In the genomic region with DNA sequence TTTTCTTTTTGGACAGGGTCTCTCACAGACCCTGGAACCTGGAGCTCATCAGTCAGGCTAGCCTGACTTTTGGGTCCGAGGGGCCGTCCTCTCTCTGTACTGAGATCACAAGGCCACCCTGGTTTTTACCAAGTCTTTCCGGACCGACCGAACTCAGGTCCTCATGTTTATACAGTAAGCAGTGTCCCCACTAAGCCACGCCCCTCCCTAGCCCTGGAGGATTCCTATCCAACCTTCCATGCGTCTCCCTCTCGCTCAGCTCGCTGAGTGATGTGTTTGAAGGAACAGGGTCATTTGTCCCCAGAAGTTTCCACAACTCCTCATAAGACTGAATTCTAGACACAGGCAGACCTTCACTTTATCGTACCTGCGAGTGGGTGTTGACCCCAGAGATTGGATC, we compare ENCODE assay signal across 18 mouse cellular contexts.
"Had no signal": no experiment of that assay in that cellular context is flagged by ENCODE, and none has a peak within 500 bp of the region (broad histone marks: within the 10 kb centered on the region; RNA-seq: fewer than 3 reads in every experiment).

No protein-coding gene starts in this region.

- DNase-seq: layer of hippocampus, postnatal 36 days; liver, embryonic 13.5 days; lung, adult 2 months; retina, postnatal 1 day; right cerebral cortex, postnatal 25 days; spleen, adult 18-20 months; thymus, adult 2 months; thymus, postnatal 14 days; thymus, postnatal 4 days had no signal

- H3K27me3 ChIP-seq: liver, embryonic 13.5 days; megakaryocyte, embryonic 14.5 days; midbrain, embryonic 13.5 days; neural tube, embryonic 13.5 days; stomach, embryonic 15.5 days had no signal

- H3K4me2 ChIP-seq: liver, embryonic 13.5 days; midbrain, embryonic 13.5 days; neural tube, embryonic 13.5 days; stomach, embryonic 15.5 days had no signal

- H3K9me3 ChIP-seq: liver, embryonic 13.5 days; megakaryocyte, embryonic 14.5 days; midbrain, embryonic 10.5 days; midbrain, embryonic 13.5 days; neural tube, embryonic 13.5 days; stomach, embryonic 15.5 days had no signal

- H3K9ac ChIP-seq: liver, embryonic 13.5 days; neural tube, embryonic 13.5 days; stomach, embryonic 15.5 days had no signal

- ATAC-seq: intestine, postnatal 0 days; midbrain, embryonic 13.5 days; midbrain, embryonic 16.5 days had no signal

- H3K36me3 ChIP-seq: stomach, embryonic 15.5 days had no signal

- H3K4me3 ChIP-seq: left cerebral cortex, adult 2 months; liver, embryonic 13.5 days; midbrain, embryonic 10.5 days; midbrain, embryonic 13.5 days; myocyte; neural tube, embryonic 13.5 days; stomach, embryonic 15.5 days had no signal

- H3K27ac ChIP-seq: liver, embryonic 13.5 days; midbrain, embryonic 10.5 days; midbrain, embryonic 13.5 days; neural tube, embryonic 13.5 days; stomach, embryonic 15.5 days had no signal
